Mouse (Mus musculus): ENCODE results near the gene Mtif3.

The Mtif3 gene

GRCm38 (mm10) chr5:146913355-146913754, 50.2 kb downstream of the Mtif3 start:
- DNase-seq, result no peak

- DNase-seq, result no peak
Measured at GRCm38 (mm10) chr5:146912206-146912605, 51.4 kb downstream of the Mtif3 start.

- no peak for DNase-seq
Measured at GRCm38 (mm10) chr5:146908629-146909028, 55.0 kb downstream of the Mtif3 start.

DNA sequence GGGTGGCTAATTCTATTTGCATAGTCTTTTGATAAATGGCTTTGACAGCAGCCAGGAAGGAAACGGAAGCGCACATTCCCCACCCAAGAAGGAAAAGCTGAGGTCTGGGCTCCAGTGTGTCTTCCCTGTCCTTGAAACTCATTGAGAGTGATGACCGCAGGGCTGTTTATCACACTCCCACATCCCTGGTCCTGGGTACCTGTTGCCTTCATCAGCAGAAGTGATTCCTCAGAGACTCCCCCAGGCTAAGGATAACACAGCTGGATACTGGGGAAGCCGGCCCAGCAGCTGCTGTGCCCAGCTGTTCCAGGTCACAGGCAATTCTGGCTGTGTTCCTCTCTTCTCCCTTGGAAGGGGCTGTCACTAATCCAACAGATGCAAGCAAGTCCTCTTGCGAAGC, 56.1 kb downstream of the Mtif3 start:
- DNase-seq, result no peak

DNA sequence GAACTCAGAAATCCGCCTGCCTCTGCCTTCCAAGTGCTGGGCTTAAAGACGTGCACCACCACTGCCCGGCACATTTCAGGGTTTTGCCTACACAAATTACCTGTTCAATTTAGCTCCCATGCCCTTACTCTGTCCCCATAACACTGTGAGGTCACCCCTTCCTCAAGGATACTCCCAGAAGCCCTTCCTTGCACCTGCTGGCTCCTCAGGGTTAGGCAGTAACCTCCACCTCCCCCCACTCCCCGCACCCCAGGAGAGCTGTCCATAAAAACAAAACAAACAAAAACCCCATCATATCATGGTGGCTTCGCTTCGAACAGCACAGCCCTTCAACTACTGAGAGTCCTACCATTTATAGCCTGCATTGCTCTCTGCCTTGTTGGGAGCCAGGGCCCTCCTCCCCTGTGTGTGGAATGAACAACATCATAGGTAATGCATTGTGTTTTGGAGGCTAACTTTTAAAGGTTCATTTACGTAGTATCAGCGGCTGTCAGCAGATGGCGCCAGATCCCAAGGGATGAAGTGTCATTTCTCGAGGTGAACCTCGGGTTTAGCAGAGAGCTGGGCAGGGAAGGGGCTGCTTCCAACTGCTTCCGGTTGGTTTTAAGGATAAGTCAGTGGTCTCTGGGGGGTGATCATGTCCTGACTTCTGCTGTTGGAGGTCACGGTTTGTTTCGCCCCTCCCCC, 58.0 kb downstream of the Mtif3 start:
- DNase-seq, result peak; percentile 31

- DNase-seq, result peak; percentile 75
Measured at GRCm38 (mm10) chr5:146904404-146904803, 59.2 kb downstream of the Mtif3 start.

Data from right cerebral cortex, adult 18-20 months (tissue).